Mouse (Mus musculus): ENCODE measurements around the gene Asgr2. TPM values are rescaled to one million over a fixed set of nuclear protein-coding genes. Genes with fewer than 3 reads are reported as not detected.
"Not testable (repeated sequence)": the region's sequence is repeated elsewhere in the genome, so short reads cannot be mapped to it uniquely, and the experiment has no call there.

Asgr2 gene
- total RNA-seq (2021), result under 1 TPM in 1 of 2 experiments, not detected in 1; 0.21 TPM
- long read RNA-seq, experiment 1, result 0 reads
- long read RNA-seq, experiment 2, result 0 reads

DNA sequence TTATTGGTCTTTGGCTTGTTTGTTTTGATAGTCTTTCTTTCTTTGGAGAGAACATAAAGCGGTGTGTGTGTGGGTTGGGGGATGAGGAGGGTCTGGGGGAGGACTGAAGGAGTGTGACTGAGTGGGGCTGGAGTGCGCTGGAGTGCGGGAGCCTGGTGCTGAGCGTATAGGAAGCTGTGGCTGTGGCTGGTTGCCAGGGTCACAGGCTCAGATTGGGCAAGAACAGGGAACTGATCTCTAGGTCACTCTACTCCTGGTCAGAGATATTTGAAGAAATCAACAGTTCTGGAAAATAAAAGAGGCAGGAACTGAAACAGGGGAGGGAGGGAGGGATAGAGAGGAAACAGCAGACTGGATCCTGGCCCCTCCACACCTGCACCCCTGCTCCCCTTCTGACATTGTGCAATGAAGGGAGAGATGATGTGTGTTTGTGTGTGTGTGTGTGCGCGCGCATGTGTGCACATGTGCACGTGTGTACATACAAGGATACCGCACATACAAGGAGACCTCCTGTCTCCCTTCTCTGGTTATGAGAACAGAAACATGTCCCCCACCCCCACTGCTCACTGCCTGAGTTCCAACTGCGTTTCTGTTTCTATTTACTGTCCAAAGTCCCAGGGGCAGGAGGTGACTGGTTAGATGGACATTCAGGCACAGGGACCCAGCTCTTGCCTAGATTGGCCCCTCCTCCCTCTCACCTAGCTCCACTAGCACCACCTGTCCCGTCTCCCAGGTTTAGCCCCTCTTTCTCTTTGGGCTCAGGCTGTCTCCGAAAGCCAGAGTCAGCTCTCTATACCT, at the start of gene Asgr2:
Gene Asgr2, plus strand, starts transcription at position 659 of the 798 bp plus-strand sequence.
- DNase-seq, result peak; percentile 37 to 67

DNA sequence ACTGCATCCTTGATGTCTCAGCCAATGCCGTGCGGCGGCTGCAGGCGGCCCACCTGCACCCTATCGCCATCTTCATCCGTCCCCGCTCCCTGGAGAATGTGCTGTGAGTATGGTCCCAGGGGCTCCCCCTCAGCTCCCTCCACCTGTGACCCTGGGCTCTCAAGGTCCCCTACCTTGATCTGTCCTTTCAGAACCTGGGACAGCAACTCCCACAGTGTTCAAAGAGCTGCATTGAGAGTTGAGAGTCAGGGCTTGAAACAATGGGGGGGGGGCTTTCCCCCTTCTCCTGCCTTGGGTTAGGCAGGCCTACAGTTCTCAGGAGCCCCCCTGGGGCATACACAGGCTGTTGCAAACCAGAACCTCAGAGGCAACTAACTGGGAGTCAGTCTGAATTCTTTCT, 48.8 kb upstream of the Asgr2 start:
- DNase-seq, result no peak

DNA sequence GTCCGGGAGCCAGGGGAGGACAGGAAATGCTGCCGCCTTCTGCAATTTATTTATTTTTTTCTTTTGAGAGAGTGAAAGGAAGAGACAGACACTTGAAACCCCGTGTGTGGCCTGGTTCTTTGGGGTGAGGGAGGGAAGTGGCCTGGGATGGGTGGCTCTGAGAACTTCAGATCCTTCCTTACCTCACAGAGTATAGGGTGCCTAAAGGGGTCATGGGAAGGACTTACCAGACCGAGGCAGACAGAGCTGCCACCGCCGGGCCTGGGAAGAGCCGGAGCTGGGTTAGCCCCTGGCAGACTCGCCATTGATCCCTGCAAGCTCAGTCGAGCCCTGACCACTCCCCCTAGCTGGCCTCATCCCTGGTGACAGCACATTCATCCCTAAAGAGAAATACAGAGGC, 47.0 kb upstream of the Asgr2 start:
- DNase-seq, result no peak

DNA sequence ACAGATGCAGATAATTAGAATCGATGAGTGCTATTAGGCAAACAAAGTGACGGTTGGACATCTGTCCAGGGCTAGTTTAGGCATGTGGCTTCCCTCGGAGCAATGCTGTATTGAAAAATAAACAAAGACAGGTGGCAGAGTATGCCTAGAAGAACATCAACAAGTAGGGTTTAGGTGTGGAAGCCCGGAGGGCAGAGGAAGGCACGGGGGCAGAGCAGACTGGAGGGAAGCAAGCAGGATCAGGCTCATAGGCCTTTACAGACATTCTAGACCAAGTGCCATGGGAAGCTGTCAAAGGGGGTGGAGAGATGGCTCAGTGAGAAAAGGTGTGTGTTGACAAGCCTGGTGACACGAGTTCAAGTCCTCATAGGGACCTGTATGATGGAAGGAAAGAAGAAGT, 43.1 kb upstream of the Asgr2 start:
- no peak for DNase-seq

DNA sequence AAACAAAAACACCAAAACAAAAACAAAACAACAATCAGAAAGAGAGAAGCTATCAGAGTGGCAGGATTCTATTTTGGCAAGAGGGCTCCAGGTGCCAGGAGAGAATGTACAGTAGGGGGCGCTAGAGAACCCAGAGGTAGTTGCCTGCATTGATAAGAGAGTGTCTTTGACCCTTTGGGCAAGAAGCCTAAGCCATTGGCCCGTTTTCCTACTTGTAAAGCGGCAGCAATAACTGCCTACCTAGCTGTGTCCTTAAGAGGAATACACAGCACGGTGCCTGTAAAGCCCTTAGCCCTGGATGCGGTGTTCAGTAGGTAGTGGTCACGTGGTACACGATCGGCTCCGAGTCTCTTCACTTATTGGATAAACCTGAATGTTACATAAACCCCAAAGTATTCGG, 42.6 kb upstream of the Asgr2 start:
- DNase-seq, result no peak

DNA sequence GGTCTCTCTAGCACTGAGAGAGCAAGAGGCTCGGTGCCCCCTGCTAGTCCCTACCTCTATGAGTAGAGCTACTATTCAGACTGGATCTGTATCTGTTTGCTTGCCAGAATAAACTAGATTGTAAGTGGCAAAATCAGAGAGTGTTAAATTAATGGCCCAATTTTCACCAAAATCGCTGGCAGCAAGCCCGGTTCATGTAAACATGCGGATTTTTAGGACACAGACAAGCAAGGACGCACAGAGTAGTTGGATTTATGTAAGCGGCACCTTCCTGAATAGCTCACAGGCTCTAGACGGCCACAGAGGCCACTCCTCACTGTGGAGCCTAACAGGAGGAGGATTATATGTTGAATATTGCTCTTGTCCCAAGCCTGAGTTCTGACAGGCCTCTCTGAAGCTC, 39.3 kb upstream of the Asgr2 start:
- DNase-seq, result no peak

DNA sequence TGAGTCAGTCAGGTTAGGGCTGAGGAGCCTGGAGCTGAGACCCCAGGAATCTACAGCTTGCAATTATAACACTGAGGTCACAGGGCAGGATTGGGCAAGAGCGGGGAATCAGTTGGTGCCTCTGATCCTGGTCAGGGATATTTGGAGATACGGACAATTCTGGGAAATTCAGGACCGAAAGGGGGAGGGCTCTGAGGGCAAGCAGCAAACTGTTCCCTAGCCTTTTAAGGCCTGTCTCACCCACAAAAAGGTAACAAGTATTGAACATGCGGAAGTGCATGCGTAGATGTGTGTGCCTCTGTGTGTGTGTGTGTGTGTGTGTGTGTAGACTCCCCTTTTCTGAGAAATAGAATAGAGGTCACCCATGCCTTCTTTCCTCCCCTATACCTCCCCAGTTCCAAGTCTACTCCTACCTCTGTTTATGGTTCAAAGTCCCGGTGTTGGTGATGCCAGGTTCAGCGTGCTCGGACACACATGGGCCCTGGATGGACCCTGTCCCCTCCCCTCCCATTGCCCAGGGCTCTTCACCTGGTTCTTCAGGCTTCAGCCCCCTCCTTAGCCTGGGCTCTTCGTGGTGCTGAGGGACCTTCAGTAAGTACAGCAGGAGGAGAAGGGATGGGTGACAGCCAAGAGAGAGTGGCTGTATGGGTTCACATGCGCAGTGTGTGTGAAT, 38.4 kb upstream of the Asgr2 start, which contains the start of gene Asgr1:
Gene Asgr1, plus strand, starts transcription at position 188 of the 673 bp plus-strand sequence.
- no peak for DNase-seq

DNA sequence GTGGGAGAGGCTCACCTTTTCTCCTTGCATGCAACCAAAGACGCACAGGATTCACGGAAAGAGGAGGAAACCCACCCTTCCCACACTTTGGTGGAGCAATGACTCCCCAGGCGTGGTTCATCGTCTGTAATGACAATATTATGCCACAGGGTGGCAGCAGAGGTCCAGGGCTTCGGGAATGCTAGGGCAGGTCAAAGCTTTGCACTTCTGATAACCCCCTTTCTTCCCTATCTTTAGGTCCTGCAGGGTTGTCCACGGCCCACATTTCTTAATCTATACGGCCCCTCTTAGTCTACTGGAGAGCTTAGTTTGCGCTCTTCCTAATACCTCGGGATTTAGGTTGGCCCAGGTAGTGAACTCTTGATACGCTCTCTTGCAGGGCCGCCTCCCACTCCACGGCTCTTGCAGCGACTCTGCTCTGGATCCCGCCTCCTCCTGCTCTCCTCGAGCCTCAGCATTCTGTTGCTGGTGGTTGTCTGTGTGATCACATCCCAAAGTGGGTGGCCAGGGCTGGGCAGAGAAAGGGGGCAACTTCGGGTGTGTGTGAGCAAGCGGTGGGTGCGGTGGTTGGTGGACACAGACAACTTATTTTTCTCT, 36.7 kb upstream of the Asgr2 start:
- DNase-seq, result peak; percentile 64 to 90

DNA sequence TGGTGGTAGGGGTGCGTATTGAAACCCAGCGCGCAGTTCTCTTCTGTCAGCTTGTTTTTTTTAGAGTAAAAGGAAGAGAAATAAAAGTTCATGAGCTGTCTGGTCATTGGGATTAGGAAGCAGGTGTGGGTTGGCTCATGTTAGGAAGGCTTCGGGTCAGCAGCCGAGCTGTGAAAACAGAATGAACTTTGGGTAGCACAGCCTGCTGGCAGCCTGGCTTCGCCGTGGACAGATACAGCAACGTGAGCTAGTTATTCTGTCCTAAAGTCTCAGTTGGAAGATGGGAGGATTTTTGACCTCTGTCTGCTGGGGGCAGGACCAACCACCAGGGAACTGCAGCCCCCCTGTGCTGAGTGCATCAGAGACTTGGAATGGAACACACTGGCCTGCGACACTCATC, 34.6 kb upstream of the Asgr2 start:
- DNase-seq, result no peak

DNA sequence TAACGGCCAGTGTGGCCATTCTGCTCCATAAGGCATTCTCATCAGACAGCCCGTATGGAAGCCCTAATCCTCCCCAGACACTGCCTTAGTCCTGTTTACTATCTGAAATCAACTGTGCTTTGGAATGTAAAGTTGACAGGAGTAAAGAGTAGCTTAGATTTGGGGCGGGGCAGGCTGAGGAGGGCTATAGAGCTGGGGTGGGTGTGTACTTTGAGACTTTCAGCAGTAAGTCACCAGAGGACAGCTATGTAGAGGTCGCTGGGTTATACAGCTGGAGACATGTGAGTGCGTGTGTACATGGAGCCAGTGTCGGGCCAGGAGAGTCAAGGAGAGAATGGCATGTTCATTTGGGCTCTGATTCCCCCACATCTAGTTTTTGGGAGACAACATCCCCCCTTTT, 32.5 kb upstream of the Asgr2 start:
- DNase-seq, result no peak

DNA sequence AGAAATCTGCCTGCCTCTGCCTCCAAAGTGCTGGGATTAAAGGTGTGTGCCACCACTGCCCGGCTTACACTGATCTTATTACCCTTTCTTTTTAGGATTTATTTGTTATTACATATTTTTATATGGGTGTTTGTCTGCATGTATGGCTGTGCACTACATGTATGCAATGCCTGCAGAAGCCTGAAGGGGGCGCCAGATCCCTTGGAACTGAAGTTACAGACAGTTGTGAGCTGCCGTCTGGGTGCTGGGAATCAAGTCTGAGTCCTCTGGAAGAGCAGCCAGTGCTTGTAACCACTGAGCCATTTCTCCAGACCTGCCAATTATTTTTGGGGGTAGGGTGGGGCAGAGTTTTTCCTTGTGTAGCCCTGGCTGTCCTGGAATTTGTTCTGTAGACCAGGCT, 29.4 kb upstream of the Asgr2 start:
- no peak for DNase-seq

DNA sequence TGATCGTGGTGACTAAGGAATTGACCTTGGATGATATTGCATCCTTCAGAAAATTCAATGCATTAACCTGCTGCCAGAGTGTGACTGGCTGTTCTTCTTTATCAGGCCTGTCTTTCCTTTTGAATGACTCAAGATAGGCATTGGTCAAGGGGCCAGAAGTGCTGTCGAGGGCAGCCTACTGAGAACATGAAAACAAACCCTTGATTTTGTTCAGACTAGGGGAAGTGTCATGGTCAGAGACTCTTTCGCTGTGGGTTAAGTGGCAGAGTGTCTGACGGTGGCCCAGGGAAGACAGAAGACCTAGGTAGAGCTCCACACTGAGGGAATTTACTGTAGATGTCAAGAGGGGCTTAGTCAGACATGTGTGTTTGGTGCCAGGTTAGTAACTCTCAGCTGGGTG, 25.7 kb upstream of the Asgr2 start:
- no peak for DNase-seq

DNA sequence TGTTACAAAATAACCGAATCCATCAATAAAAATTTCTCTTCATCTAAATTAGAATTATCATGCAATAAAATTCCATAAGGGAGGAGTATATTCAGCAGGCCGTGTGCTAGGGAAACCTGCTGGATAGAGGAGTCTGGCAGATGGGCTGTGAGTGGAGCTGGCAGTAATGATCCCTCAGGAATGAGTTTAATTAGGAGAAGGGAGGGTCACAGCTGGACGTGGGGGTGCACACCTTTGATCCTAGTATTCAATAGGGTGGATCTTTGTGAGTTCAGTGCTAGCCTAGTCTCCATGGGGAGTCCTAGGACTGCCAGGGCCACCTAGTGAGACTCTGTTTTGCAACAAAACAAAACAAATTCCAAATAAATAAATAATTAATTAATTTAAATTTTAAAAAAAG, 24.2 kb upstream of the Asgr2 start:
- DNase-seq, result no peak

DNA sequence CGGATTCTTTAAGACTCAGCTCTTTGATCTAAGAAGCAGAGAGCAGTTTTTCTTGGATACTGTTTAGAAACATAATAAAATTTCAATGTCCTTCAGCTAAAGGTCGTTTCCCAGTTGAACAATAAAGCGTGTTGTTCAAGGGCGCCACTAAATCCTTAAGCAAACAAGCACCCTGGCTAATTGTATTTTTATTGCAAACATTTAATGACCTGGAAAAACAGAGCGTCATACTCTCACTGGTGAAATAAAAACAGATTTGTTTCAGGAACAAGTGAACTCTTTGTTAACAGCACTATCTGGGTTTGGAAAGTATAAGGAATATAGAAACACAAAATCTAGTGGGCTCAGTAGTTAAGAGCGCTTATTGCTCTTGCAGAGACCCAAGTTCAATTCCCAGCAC, 22.4 kb upstream of the Asgr2 start:
- no peak for DNase-seq

DNA sequence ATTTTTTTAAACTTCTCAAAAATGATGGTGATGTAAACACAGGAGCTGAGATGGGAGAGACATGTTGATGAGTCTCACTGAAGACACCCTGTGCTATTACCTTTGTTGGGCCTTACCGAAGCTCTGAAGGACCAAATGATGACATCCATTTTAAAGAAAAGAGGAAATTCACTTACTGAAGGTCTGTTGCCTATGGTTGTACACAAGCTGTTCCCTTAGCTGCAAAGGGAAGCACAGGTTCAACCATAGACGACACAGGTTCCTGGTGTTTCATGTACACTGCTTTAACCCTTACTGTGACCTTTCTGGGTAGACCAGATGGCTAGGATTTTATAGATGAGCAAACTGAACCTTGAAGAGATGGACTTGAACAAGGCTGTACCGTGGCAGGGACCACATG, 21.8 kb upstream of the Asgr2 start:
- DNase-seq, result not testable (repeated sequence)

DNA sequence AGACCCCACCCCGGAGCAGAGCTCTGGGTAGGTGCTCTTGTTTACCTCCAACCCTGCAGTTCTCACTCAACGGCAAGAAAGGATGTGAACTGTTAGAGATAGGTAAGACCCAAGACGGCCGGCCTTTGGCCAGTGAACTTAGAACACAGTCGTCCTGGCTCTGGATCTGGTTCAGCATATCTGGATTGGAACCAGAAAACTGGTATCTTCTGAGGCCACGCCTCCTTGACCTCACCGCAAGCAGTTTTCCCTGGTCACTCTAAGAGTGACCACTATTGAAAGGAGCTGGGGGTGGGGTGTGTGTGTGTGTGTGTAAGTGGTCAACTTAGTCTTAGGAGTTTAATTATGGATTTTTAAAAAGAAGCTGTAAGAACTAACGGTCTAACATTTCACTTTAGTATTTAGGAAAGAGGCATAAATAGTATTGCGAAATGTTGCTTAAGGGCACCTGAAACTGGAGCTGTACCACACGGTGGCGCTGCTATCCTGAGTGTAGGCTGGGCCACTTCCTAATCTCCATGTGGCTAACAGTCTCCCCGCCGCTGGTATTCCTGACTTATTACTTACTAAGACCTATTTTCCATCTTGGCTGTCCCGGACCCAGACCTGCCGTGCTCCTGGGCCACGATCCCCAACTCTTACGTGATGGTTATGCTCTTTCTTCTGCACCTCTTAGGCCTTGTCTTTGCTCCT, 17.9 kb upstream of the Asgr2 start:
- peak; percentile 70 to 90 for DNase-seq

DNA sequence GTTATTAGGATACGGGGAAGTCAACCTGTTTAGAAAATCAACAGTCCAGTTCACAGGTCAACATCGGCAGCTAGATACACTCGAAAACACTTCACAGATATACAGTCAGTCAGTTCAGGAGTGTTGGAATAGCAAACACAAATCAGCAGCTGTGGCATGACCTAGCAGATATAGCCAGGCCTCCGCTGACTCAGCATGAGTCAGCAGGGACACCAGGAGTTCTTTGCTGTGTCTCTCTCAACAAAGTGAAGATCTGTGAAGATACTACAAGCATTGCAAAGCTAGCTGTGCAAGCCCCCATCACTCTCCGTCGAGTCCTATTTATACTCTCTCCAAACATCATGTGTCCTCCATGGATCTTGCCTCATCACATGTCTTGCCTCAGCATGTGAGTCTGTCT, 16.9 kb upstream of the Asgr2 start:
- DNase-seq, result no peak

DNA sequence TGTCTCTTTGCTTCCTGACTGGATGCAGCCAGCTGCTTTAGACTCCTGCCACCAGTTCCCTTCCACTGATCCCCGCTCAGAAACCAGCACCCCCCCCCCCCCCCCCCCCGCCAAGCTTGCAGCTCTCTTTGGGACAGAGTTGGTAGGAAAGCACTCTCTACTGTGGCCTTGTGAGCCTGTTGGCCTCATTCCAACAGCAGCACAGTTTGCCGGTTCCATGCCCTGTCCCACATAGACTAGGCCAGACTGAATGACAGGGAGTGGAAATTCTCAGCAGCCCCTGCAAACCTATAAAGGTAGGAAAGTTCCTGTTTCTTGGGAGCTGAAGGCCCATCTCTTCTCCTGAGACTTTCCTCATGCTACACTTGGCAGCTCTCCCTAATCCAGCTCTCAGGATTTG, 15.0 kb upstream of the Asgr2 start:
- DNase-seq, result no peak

DNA sequence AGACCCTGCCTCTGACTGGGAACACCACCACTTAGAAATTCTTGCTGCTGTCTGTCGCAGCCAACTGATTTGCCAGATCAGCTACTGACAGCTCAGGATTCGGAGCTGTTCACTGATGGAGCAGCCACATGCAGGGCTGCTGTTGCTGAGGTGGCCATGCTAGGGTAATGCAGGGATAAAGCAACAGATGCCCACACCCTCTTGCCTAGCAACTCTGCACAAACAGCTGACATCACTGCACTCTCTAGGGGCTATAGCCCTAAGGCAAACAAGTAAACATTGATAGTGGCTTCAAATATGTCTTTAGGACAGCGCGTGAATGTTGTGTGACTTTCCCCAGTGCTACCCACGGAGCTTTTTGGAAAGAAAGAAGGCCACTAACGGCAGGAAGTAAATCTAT, 13.3 kb upstream of the Asgr2 start:
- no peak for DNase-seq

DNA sequence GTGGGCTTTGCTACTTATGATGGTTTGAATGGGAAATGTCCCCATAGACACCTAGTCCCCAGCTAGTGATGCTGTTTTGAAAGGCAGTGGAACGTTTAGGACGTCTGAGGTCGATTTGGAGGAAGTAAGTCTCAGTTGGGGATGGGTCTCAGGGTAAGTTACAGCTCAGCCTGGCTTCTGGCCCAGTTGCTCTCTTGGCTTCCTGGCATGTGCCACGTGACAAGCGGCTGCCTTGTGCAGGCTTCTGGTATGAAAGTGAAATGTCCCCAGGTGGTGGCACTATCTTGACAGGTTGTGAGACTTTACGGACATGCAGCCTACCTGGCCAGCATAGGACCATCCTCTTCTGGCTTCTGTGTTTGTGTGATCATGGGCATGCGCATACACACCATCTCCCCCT, 12.5 kb upstream of the Asgr2 start:
- DNase-seq, result peak in 1 of 2 experiments; percentile 49

DNA sequence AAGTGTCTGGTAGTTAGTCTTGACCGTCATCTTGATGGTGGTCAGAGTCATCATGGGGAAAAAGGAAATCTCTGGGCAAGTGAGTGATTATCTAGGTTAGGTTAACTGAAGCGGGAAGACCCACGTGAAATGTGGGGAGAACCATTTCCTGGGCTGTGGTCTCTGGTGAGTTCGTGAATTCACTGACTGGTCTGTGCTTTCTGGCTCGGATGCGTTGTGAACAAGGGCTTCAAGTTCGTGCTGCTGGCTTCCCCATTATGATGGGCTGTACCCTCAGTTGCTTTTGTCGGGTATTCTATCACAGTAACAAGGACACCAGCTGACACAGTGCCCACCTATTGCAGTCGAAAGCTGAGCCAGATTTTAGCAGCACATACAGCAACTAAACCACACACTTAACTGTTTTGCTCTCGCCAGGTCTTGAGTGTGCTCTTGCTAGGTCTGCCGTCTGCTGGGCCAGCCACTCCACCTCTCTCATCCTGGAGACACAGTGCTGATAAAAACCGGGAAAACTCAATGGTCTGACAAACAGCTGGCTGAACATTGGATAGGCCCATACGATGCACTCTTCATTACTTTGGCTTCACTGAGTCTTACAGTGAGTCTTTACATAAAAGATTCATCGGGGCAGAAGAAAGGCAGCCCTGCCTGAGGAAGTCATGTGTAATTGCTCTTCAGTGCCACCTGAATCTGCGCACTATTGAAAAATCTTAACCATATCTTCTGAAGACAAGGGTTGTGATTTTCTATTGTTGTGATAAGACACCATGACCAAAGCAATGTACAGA, 11.4 kb upstream of the Asgr2 start:
- no peak for DNase-seq

DNA sequence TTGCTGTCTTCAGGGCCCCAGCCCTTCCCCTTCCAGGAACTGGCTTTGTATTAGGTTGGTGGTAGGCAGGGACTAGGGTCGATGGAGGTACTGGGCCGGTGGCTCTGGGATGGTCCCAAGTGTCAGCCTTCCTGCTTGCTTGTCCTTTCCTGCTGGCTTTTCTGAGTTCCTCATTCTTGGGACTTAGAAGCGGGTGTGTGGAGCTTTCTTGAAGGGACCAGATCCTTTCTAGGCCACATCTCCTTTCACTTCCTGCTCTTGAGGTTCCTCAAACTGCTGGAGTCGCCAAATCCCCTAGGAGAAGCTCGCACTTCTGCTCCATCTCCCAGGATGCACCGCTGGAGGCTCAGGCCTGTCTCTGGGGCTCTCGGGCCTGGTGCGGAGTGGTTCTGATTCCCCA, 7.9 kb upstream of the Asgr2 start:
- DNase-seq, result peak; percentile 33 to 71
